Mouse (Mus musculus): ENCODE measurements at regions not wholly inside any gene's neighbourhood (a gene's known extent, or its start where the extent isn't known, plus 50 kb on each side); places are given as distances from the start of the nearest gene placed in this dataset.

GRCm38 (mm10) chr13:119118382-119118781, 310.0 kb upstream of the Paip1 start:
- DNase-seq (ENCODE audit: low spot score in 2 of 2) = no peak

GRCm38 (mm10) chr13:119140436-119140835, 288.0 kb upstream of the Paip1 start:
- no peak for DNase-seq (ENCODE audit: low spot score in 2 of 2)

GRCm38 (mm10) chr13:119143351-119143750, 285.1 kb upstream of the Paip1 start:
- DNase-seq (ENCODE audit: low spot score in 2 of 2) = no peak

- DNase-seq (ENCODE audit: low spot score in 2 of 2) = no peak
Measured at GRCm38 (mm10) chr13:119145713-119146112, 282.7 kb upstream of the Paip1 start.

- no peak for DNase-seq (ENCODE audit: low spot score in 2 of 2)
Measured at GRCm38 (mm10) chr13:119147701-119148100, 280.7 kb upstream of the Paip1 start.

GRCm38 (mm10) chr13:119149141-119149540, 279.3 kb upstream of the Paip1 start:
- no peak for DNase-seq (ENCODE audit: low spot score in 2 of 2)

GRCm38 (mm10) chr13:119150847-119151548, 277.4 kb upstream of the Paip1 start:
- no peak for DNase-seq (ENCODE audit: low spot score in 2 of 2)

GRCm38 (mm10) chr13:119177753-119178152, 250.6 kb upstream of the Paip1 start:
- DNase-seq (ENCODE audit: low spot score in 2 of 2) = no peak

GRCm38 (mm10) chr13:119178212-119178611, 250.2 kb upstream of the Paip1 start:
- DNase-seq (ENCODE audit: low spot score in 2 of 2) = no peak

- DNase-seq (ENCODE audit: low spot score in 2 of 2) = no peak
Measured at GRCm38 (mm10) chr13:119179157-119179920, 249.1 kb upstream of the Paip1 start.

- DNase-seq (ENCODE audit: low spot score in 2 of 2) = no peak
Measured at GRCm38 (mm10) chr13:119184322-119184877, 244.0 kb upstream of the Paip1 start.

GRCm38 (mm10) chr13:119185567-119186143, 242.7 kb upstream of the Paip1 start:
- no peak for DNase-seq (ENCODE audit: low spot score in 2 of 2)

GRCm38 (mm10) chr13:119231556-119231955, 196.8 kb upstream of the Paip1 start:
- no peak for DNase-seq (ENCODE audit: low spot score in 2 of 2)

- no peak for DNase-seq (ENCODE audit: low spot score in 2 of 2)
Measured at GRCm38 (mm10) chr13:119232100-119233029, 196.0 kb upstream of the Paip1 start.

- no peak for DNase-seq (ENCODE audit: low spot score in 2 of 2)
Measured at GRCm38 (mm10) chr13:119233030-119233385, 195.4 kb upstream of the Paip1 start.

- DNase-seq (ENCODE audit: low spot score in 2 of 2) = no peak
Measured at GRCm38 (mm10) chr13:119233869-119234268, 194.5 kb upstream of the Paip1 start.

GRCm38 (mm10) chr13:119242358-119242757, 186.0 kb upstream of the Paip1 start:
- no peak for DNase-seq (ENCODE audit: low spot score in 2 of 2)

- no peak for DNase-seq (ENCODE audit: low spot score in 2 of 2)
Measured at GRCm38 (mm10) chr13:119247101-119247500, 181.3 kb upstream of the Paip1 start.

GRCm38 (mm10) chr13:119252006-119252405, 176.4 kb upstream of the Paip1 start:
- DNase-seq (ENCODE audit: low spot score in 2 of 2) = no peak

GRCm38 (mm10) chr13:119256350-119256749, 172.1 kb upstream of the Paip1 start:
- DNase-seq (ENCODE audit: low spot score in 2 of 2) = no peak

GRCm38 (mm10) chr13:119258515-119258914, 169.9 kb upstream of the Paip1 start:
- DNase-seq (ENCODE audit: low spot score in 2 of 2) = no peak

GRCm38 (mm10) chr13:119263561-119263960, 164.8 kb upstream of the Paip1 start:
- DNase-seq (ENCODE audit: low spot score in 2 of 2) = no peak

Measured in frontal cortex, postnatal 14 days (tissue).